Mouse (Mus musculus) lung, postnatal 4 days (tissue): ENCODE data around the gene Nr5a1.

ENCODE experiments used
- DNase-seq, 2 experiments: peaks; one replicate each; pipeline ENCODE4 v3.0.0; 2021

Nr5a1 gene

DNA sequence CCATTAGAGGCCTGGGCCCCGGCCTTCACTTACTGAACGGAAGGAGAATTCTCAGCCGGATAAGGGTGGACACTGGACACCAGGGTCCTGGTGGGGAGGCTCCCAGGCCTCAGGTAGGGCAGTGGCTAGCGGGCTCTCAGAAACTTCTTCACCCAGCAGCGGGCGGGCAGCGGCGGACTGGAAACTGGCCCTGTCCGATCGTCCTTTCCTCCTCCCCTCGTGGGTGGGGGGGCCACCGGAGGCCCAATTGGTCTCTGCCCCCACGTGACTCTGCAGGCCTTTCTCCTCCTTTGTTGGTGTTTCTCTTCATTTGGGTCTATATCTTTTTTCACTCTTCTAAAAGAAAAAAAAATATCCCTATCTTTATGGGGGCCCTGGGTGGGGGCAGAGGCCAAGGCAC lies at the start of gene Nr5a1:
Gene Nr5a1 (minus strand): TSS at position 219 of the 400 bp plus-strand sequence.
- no peak for DNase-seq

- DNase-seq, result no peak
Observed at GRCm38 (mm10) chr2:38739847-38740246, 25.5 kb upstream of the Nr5a1 start.

DNA sequence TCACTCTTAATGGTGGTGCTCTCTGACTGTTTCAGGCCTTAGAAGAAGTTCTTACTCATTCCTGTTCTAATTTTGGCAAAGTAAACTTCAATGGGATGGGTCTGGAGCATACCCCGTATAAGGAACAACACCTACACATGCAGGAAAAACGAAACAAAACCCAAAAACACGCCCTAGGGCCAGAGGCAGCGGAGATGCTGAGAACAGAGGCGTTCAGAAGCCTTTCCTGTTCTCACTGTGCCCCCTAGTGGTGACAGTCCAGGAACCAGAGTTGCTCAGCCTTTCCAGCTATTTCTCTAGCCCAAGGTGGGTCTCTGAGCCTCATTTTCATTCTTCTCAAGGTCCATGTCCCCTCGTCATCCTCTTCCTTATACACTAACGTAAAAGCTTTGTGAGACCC lies 25.1 kb upstream of the Nr5a1 start:
- DNase-seq, result peak; percentile 32 to 74

DNA sequence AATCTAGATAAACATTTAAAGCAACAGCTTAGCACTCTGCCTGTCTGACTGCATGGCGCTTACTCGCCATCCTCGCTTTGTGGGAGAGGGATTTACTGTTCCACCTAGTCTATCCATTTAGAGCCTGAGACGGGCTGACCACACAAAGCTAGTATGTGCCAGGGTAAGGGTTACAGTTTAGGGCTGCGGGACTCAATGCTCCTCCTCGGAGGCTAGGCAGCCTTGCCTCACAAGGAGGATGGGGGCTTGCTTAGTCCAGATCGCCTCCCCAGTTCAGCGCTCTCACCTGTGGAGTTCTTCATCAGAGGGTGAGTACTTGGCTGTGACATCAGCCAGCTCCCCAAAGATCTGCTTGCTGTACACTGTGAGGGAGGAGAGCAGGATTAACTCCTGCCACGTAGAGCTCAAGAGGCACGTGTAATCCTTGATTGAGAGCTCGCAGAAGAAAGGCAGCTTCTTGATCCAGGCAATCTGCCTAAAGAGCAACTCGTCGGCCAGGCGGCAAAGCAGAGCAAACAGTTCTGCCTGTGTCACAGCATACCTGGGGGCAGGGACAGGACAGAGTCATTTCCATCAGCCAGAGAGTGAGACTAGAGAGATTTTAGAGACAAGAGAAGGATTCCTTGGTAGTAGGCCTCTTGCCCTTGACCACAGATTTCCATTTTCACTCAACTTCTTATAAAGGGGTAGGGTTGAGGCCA lies 24.4 kb upstream of the Nr5a1 start:
- DNase-seq, result no peak

DNA sequence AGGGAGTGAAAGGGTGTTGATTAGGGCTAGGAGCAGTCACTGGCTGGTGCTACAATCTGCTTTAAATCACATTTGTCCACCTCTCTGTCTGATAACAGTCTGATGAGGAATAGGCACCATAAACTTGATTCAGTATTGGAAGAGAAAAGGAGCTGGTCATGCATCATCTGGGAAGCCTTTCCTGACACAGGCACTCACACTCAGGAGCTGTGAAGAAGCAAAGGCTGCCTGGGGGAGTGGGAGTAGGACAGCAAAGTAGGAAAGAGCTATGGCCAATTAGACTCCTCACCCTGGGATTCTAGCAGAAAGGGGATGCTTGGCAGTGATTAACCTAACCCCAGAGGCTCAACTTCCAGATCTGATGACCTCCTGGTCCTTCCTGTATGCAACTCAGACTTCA lies 21.4 kb upstream of the Nr5a1 start:
- no peak for DNase-seq

GRCm38 (mm10) chr2:38734721-38735120 lies 20.4 kb upstream of the Nr5a1 start:
- DNase-seq, result no peak

DNA sequence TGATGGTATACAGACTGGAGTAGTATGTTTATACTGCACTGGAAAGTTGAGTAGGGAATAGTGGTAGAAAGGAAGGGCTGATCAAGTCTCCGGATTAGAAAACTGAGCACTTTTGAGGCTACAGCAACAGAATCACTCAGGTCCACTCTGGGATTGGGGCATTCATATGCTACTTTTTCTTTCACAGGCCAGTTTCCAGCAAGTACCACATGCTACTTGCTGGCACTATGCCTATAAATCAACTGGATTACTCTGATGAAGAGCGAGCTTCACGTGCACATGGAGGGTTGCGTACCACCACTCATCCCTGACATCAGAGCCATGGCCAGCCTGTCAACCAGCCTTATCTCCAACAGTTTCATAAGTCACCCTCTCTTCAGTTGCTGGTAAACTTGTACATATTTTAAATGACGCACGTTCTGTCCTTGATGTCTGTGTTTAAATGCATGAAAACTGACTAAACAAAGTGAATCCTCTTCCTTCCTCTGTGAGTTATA lies 16.0 kb upstream of the Nr5a1 start:
- no peak for DNase-seq

- DNase-seq, result no peak
Observed at GRCm38 (mm10) chr2:38725427-38725826, 11.1 kb upstream of the Nr5a1 start.

- no peak for DNase-seq
Observed at GRCm38 (mm10) chr2:38723378-38723777, 9.0 kb upstream of the Nr5a1 start.

- no peak for DNase-seq
Observed at GRCm38 (mm10) chr2:38722076-38722475, 7.7 kb upstream of the Nr5a1 start.

GRCm38 (mm10) chr2:38720661-38721060 lies 6.3 kb upstream of the Nr5a1 start:
- DNase-seq, result no peak

DNA sequence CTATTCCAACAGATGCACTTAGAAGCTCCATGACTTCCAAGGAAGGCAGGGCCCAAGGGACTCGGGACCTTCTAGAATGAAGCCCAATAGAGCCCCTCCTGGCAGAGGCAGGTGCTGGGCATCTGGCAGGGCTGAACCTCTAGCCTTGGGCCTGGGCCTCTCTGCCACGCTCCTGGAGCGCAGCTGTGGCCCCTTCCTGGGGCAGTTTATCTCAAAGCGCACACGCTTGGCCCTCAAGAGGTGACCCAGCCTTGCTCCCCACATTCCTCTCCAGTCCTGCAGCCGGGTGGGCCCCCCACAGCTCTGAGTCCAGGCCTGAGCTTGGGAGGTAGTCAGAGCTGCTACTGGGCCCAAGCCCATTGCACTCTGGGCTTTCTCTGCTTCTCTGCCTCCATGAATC lies 5.0 kb upstream of the Nr5a1 start:
- DNase-seq, result no peak

DNA sequence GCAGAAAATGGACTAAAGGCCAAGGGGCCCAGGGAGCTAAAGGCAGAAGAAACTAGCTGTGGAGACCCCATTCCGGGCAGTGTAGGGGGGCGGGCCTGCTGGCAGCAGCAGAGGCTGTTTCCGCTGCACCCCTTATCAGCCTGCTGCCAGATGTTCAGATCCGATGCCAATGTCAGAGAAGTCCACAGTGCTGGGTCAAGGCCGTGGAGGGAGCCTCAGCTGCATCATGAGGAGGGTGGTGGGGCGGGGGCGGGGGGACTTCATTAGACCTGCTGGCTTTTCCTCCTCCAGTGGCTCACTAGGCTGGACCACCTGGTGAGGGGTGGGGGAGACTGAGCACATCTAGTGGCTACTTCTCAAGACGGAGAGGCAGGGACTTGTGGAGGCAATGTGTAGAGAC lies 4.3 kb upstream of the Nr5a1 start:
- no peak for DNase-seq

- DNase-seq, result no peak
Observed at GRCm38 (mm10) chr2:38717436-38717835, 3.1 kb upstream of the Nr5a1 start.

DNA sequence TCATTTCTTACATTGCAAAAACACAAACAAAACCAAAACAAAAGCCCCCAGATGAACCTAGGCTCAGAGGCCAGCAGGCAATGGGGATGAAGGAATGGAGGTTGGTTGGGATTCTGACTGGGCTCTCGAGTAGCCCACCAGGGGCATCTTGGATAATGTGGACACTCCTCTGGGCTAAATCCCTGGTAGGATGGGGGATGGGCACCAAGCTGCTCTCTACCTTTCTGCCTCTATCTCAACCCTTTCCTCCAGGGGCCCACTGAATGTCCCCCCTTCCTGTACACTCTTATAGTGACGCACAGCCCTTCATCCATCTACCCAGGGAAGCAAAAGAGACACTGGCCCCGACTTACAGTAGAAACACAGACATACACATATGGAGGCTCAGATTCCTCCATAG lies 746 bp downstream of the Nr5a1 start:
- peak in 1 of 2 experiments; percentile 9 for DNase-seq

DNA sequence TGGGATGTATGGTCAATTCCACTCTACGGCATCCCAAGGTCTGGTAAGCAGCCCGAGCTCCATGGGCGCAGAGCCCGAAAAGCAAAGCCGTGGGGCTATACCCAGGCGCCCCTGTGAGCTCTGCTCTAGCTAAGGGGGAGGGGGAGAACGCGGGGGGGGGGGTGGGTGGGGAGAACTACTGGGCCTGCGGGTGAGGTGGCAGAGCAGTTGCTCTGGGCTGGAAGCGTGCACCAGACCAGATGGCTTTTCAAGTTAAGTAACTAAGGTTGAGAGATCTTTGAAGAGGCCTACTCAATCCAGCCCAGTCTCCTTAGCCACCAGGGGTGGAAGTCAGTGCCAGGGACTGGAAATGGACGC lies 1.6 kb downstream of the Nr5a1 start:
- peak in 1 of 2 experiments; percentile 21 for DNase-seq

- peak in 1 of 2 experiments; percentile 20 for DNase-seq
Observed at GRCm38 (mm10) chr2:38712076-38712768, 2.1 kb downstream of the Nr5a1 start.

- no peak for DNase-seq
Observed at GRCm38 (mm10) chr2:38711421-38711861, 2.9 kb downstream of the Nr5a1 start.

DNA sequence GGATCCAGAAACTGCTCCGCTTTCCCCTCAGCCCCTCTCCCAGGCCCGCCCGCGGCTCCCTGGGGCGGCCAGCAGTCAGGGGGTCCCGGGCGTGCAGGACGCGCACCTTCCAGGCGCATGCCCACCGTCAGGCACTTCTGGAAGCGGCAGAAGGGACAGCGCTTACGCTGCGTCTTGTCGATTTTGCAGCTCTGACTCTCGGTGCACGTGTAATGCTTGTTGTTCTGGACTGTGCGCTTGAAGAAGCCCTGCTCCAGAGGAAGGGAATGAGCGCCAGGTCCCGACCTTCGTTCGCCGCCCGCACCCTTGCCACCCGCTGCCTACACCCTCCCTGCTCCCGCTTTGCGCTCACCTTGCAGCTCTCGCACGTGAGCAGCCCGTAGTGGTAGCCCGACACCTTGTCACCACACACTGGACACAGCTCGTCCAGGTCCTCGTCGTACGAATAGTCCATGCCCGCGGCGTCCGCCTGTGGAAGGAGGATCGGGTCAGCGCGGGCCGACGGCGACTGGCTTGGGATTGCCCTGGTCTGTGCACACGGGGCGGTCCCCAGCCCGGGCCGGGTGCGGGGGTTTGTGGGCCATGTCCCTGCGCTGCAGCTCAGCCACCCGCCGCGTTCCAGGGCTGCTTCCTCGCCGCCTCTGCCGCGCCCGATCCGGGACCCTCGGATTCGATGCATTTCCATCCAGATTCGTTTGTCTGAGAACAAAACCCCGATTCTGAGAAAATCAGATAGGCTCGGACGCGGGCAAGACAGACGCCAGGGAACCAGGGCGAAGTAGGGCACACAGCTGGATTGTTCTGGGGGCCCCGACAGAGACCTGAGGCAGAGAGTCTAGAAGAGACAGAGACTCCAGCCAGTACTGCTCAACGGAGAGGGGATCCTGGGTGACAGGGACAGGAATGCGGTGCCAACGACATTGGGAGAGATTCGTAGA lies 3.8 kb downstream of the Nr5a1 start:
- peak; percentile 31 to 35 for DNase-seq

DNA sequence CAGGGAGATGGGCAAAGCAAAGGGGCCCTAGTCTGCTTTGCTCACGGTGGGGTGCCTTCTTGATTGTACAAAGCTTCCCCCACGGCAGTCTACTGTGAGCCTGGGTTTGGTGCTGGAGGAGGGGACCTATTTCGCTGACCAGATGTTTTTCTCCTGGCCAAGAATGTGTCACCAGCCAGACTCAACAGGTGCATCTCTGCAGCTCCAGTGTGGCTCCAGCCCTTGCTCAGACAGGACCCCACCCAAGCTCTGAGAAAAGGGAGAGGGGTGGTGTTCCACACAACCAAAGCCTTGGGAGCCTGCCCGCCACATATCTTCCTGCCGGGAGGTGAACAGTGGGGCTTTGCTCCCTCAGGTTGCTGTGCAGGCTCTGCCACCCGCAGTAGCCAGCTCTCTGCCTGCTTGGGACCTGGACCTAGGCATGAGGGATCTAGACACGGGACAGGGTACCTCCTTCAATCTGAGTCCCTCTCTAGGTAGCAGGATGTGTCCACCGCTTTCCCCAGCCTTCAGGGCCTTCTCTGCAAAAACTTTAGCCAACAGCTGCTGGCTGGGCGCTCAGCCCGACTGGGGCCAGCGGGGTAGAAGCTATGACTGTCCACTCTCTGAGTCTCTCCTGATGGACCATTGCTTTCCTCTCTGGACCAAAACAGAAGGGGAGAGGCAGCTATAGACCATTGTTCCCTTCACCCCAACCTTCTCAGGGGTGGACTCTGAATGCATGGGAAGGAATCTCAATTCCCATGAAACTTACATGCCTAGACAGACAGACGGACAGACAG lies 5.2 kb downstream of the Nr5a1 start:
- DNase-seq, result peak in 1 of 2 experiments; percentile 59

GRCm38 (mm10) chr2:38706661-38707060 lies 7.7 kb downstream of the Nr5a1 start:
- DNase-seq, result peak; percentile 38 to 55

DNA sequence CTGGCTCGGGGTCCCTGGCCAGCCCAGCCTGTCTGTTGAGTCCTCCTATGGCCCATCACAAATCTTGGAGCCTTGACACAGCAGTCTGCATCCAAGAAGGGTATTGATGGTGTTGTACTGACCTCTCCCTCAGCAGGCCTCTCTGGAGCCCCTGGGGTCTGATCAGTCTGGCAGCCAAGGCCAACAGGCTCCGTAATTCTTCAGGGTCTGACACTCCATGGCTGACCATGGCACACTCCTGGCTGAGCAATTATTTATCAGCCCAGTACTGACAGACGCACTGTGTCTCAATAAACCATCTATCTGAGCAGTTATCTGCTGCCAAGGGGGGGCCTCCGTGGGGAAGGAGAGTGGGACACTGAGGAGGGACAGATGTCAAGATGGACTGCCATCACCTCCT lies 9.3 kb downstream of the Nr5a1 start:
- DNase-seq, result no peak
